Mouse (Mus musculus): ENCODE measurements around the gene Cd59b.

GRCm38 (mm10) chr2:104122505-104123378, 53.1 kb downstream of the Cd59b start, which contains the start of gene A930018P22Rik:
- TF ChIP-seq CTCF (IDR thresholded peaks at IDR 0.05; ENCODE audit: low read depth, low read length) (no peak), POLR2A (IDR thresholded peaks at IDR 0.05; ENCODE audit: borderline replicate concordance, low read depth, low read length) (no peak)

Data from bone marrow macrophage, adult 2 months (primary cell).